Mouse (Mus musculus): Measurements from ENCODE around the gene Asrgl1.

DNA sequence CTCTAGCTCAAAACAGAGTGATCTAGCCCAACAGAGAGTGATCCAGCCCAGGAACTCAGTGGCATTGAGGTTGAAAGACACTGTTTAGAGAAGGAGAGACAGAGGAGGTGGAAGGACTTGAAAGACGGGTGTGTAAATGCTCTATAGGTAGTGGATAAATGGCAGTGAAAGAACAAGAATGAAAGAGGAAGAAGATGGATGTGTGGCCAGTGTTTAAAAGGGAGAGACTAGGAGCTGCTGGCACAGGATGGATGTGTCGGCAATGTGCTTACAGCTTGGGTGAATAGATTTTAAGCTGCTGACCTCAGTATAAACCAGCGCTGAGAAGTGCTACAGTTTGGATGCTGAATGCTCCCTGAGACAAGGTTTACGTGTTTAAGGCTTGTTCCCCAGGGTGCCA lies 61.0 kb downstream of the Asrgl1 start:
- TF ChIP-seq CTCF (IDR thresholded peaks at IDR 0.05; ENCODE audit: low read depth) (no peak), EP300 (IDR thresholded peaks at IDR 0.05; ENCODE audit: low read depth) (no peak)
